Mouse (Mus musculus) heart, embryonic 14.5 days (tissue): ENCODE results near the gene Tmem102. TPM values are rescaled to one million over a fixed set of nuclear protein-coding genes. Genes with fewer than 3 reads are reported as not detected.

Experiments
- ATAC-seq: fragments of 200-750 bp; cut with Nextera tagmentation; 2 replicates; pipeline ENCODE4 v1.8.0; 2017; ENCODE audit warnings: low read depth, moderate TSS enrichment; ENCODE audit not compliant: insufficient number of reproducible peaks, insufficient read depth, low FRiP score
- H3K27ac ChIP-seq, 2 experiments: fragments of 200-500 bp in 1 of 2; fragments of 300-500 bp in 1 of 2; sonication (generic) in 1 of 2; replicated peaks in 1 of 2; 2 replicates each; pipeline ENCODE4 v1.5.1; 2012 to 2014; ENCODE audit warnings: low read depth in 2 of 2, low read length in 2 of 2, control low read depth in 1 of 2, mild to moderate bottlenecking in 1 of 2, mixed read lengths in 1 of 2; ENCODE audit not compliant: control insufficient read depth in 1 of 2, insufficient read depth in 1 of 2
- H3K27me3 ChIP-seq: fragments of 300-500 bp; sonication (generic); 2 replicates; pipeline ENCODE4 v1.6.1; 2014; ENCODE audit warnings: mild to moderate bottlenecking, low read length, control low read depth; ENCODE audit not compliant: control insufficient read depth, insufficient read depth
- H3K36me3 ChIP-seq: fragments of 300-500 bp; sonication (generic); 2 replicates; pipeline ENCODE4 v1.6.1; 2014; ENCODE audit warnings: mild to moderate bottlenecking, control low read depth, low read length, mixed read lengths; ENCODE audit not compliant: control insufficient read depth, insufficient read depth
- H3K4me1 ChIP-seq, 2 experiments: fragments of 200-500 bp in 1 of 2; fragments of 300-500 bp in 1 of 2; sonication (generic) in 1 of 2; 2 replicates each; pipeline ENCODE4 v1.6.1; 2012 to 2014; ENCODE audit warnings: low read length in 2 of 2, control low read depth in 1 of 2, mixed read lengths in 1 of 2; ENCODE audit not compliant: control insufficient read depth in 2 of 2, insufficient read depth in 2 of 2
- H3K4me2 ChIP-seq: fragments of 300-500 bp; sonication (generic); 2 replicates; pipeline ENCODE4 v1.6.1; 2014; ENCODE audit warnings: mild to moderate bottlenecking, low read length
- H3K4me3 ChIP-seq, 2 experiments: fragments of 200-500 bp in 1 of 2; fragments of 300-500 bp in 1 of 2; sonication (generic) in 1 of 2; 2 replicates each; pipeline ENCODE4 v1.5.1; 2012 to 2014; ENCODE audit warnings: low read length in 2 of 2, mild to moderate bottlenecking in 2 of 2, control low read depth in 1 of 2, low read depth in 1 of 2, moderate library complexity in 1 of 2; ENCODE audit not compliant: control insufficient read depth in 1 of 2, insufficient read depth in 1 of 2
- H3K9ac ChIP-seq: fragments of 300-500 bp; sonication (generic); 2 replicates; pipeline ENCODE4 v1.6.1; 2014; ENCODE audit warnings: mild to moderate bottlenecking, low read length
- H3K9me3 ChIP-seq: fragments of 300-500 bp; sonication (generic); 2 replicates; pipeline ENCODE4 v1.6.1; 2016; ENCODE audit warnings: low read length, control low read depth; ENCODE audit not compliant: control insufficient read depth
- WGBS: fragments of 180-500 bp; shearing (Covaris S2); extraction: QIAGEN DNeasy Blood & Tissue Kit; methylation state at CpG from one replicate; pipeline ENCODE4 v1.1.7; 2014; 5-methylcytosine and 5-hydroxymethylcytosine counted together
- polyA plus RNA-seq: library from polyadenylated mRNA; unstranded; fragments of >200 nt; fragmentation: Nextera tagmentation; extraction: Ambion mirVana; gene quantifications from 2 replicates; pipeline ENCODE4 v1.2.1, GENCODE M21; 2014

The Tmem102 gene
- polyA plus RNA-seq, 1 experiment from 2014 or later, result 1.8 TPM

GRCm38 (mm10) chr11:69835966-69836335 lies 30.5 kb upstream of the Tmem102 start:
- Histone ChIP-seq H3K4me2 (peak overlapping the region; percentile 89; the same call in 1 of the 2 replicates), H3K4me3 (peak overlapping the region in 1 of 2 experiments; percentile 67; a peak in 1 of 4 replicates), H3K4me1 (peaks cover 3 to 24% of the 10 kb centered on the region in 2 experiments; a peak in 3 of 4 replicates), H3K27me3 (peaks cover 44% of the 10 kb centered on the region), H3K27ac (no peak overlapping the region), H3K9ac (no peak overlapping the region; the same call in 1 of the 2 replicates), H3K36me3 (no peaks in the 10 kb centered on the region), H3K9me3 (no peaks in the 10 kb centered on the region)
- WGBS, result 20% methylated on average over 4 of the region's 4 CpGs
- no peak for ATAC-seq

- H3K36me3 ChIP-seq, result no peaks in the 10 kb centered on the region
- H3K4me3 ChIP-seq, result no peak overlapping the region; a peak in 1 of 4 replicates
- no peak for ATAC-seq
- no peak overlapping the region for H3K27ac ChIP-seq
- H3K4me1 ChIP-seq, result peaks cover 3 to 24% of the 10 kb centered on the region in 2 experiments; a peak in 3 of 4 replicates
- 18% methylated on average over 9 of the region's 9 CpGs for WGBS
- 0 out of 2 replicates have a peak overlapping the region, but pooled peaks have one; percentile 89 for H3K4me2 ChIP-seq
- peaks cover 44% of the 10 kb centered on the region for H3K27me3 ChIP-seq
- H3K9ac ChIP-seq, result no peak overlapping the region; the same call in 1 of the 2 replicates
- H3K9me3 ChIP-seq, result no peaks in the 10 kb centered on the region
These were observed 30.0 kb upstream of the Tmem102 start for GRCm38 (mm10) chr11:69835326-69835965.

GRCm38 (mm10) chr11:69834001-69834549 lies 28.7 kb upstream of the Tmem102 start:
- peak overlapping the region; percentile 86 for H3K4me2 ChIP-seq
- no peak overlapping the region for H3K27ac ChIP-seq
- no peaks in the 10 kb centered on the region for H3K9me3 ChIP-seq
- 6% methylated on average over 39 of the region's 48 CpGs for WGBS
- peak overlapping the region; percentile 34 to 40 for H3K4me3 ChIP-seq
- peak overlapping the region; percentile 73 for H3K9ac ChIP-seq
- peaks cover 3 to 22% of the 10 kb centered on the region in 2 experiments; a peak in 3 of 4 replicates for H3K4me1 ChIP-seq
- no peak for ATAC-seq
- peaks cover 44% of the 10 kb centered on the region for H3K27me3 ChIP-seq
- no peaks in the 10 kb centered on the region for H3K36me3 ChIP-seq

- H3K4me2 ChIP-seq, result peak overlapping the region; percentile 86
- ATAC-seq, result no peak
- no peaks in the 10 kb centered on the region for H3K36me3 ChIP-seq
- H3K4me3 ChIP-seq, result peak overlapping the region; percentile 34 to 40
- no peaks in the 10 kb centered on the region for H3K9me3 ChIP-seq
- H3K27me3 ChIP-seq, result peaks cover 44% of the 10 kb centered on the region
- 41% methylated on average over 8 of the region's 8 CpGs for WGBS
- peaks cover 3 to 18% of the 10 kb centered on the region in 2 experiments; a peak in 2 of 4 replicates for H3K4me1 ChIP-seq
- no peak overlapping the region for H3K27ac ChIP-seq
- H3K9ac ChIP-seq, result peak overlapping the region; percentile 73
These were observed 28.1 kb upstream of the Tmem102 start for GRCm38 (mm10) chr11:69833554-69833953.

- Histone ChIP-seq H3K4me1 (peaks cover 0 to 5% of the 10 kb centered on the region in 2 experiments; a peak in 2 of 4 replicates), H3K9me3 (no peaks in the 10 kb centered on the region), H3K27ac (no peak overlapping the region), H3K36me3 (peaks cover 24% of the 10 kb centered on the region), H3K4me2 (no peak overlapping the region), H3K9ac (no peak overlapping the region), H3K4me3 (no peak overlapping the region), H3K27me3 (peaks cover 13% of the 10 kb centered on the region; the same call in 1 of the 2 replicates)
- 78% methylated on average over 5 of the region's 5 CpGs for WGBS
- no peak for ATAC-seq
These were observed 23.4 kb upstream of the Tmem102 start for GRCm38 (mm10) chr11:69828832-69829231.

GRCm38 (mm10) chr11:69823456-69823855 lies 18.0 kb upstream of the Tmem102 start:
- H3K4me2 ChIP-seq, result no peak overlapping the region
- H3K9me3 ChIP-seq, result no peaks in the 10 kb centered on the region
- H3K27me3 ChIP-seq, result no peaks in the 10 kb centered on the region
- no peak overlapping the region for H3K27ac ChIP-seq
- H3K4me3 ChIP-seq, result no peak overlapping the region
- ATAC-seq, result no peak
- H3K4me1 ChIP-seq, result no peaks in the 10 kb centered on the region
- 71% methylated on average over 2 of the region's 2 CpGs for WGBS
- peaks cover 24% of the 10 kb centered on the region for H3K36me3 ChIP-seq
- no peak overlapping the region for H3K9ac ChIP-seq

GRCm38 (mm10) chr11:69822080-69822479 lies 16.7 kb upstream of the Tmem102 start, which contains the start of gene Spem1:
Gene Spem1, minus strand, starts transcription at chr11:69822180.
- H3K4me2 ChIP-seq, result no peak within 1 kb of the TSS
- H3K4me1 ChIP-seq, result no peaks in the 10 kb centered on the region
- WGBS, result 80% methylated on average over 3 of the region's 3 CpGs
- no peak for ATAC-seq
- peaks cover 13% of the 10 kb centered on the region for H3K36me3 ChIP-seq
- no peak within 1 kb of the TSS for H3K4me3 ChIP-seq
- no peak within 1 kb of the TSS for H3K9ac ChIP-seq
- H3K27me3 ChIP-seq, result no peaks in the 10 kb centered on the region
- no peak within 1 kb of the TSS for H3K27ac ChIP-seq
- 0 out of 2 replicates have a peak, but pooled peaks cover 4% of the 10 kb centered on the region for H3K9me3 ChIP-seq
